Mouse (Mus musculus) bone marrow, adult 2 months (tissue): ENCODE measurements around the gene Gm960. TPM values are rescaled to one million over a fixed set of nuclear protein-coding genes. Genes with fewer than 3 reads are reported as not detected.

ENCODE experiments used
- H3K27ac ChIP-seq: fragments of 200-500 bp; 2 replicates; pipeline ENCODE4 v1.5.1; 2012; ENCODE audit warnings: low read depth, mild to moderate bottlenecking, control low read depth, inconsistent platforms, low read length; ENCODE audit not compliant: control insufficient read depth, poor library complexity, insufficient read depth
- H3K4me1 ChIP-seq: fragments of 200-500 bp; 2 replicates; pipeline ENCODE4 v1.6.1; 2011; ENCODE audit warnings: low read length; ENCODE audit not compliant: control insufficient read depth, insufficient read depth
- H3K4me3 ChIP-seq: fragments of 200-500 bp; replicated peaks from 2 replicates; pipeline ENCODE3; 2011; ENCODE audit warnings: mild to moderate bottlenecking, low read depth, low read length, control low read depth; ENCODE audit not compliant: control insufficient read depth
- CTCF ChIP-seq: fragments of 200-500 bp; IDR thresholded peaks from 2 replicates; pipeline ENCODE4 v1.5.1; 2011; ENCODE audit warnings: low read length, control low read depth; ENCODE audit not compliant: control insufficient read depth, insufficient read depth
- POLR2A ChIP-seq: fragments of 200-500 bp; IDR thresholded peaks from 2 replicates; pipeline ENCODE4 v1.6.1; 2011; ENCODE audit warnings: low read depth, mild to moderate bottlenecking, control low read depth, low read length, borderline replicate concordance; ENCODE audit not compliant: control insufficient read depth
- WGBS: fragments of 180-500 bp; shearing (Covaris S2); methylation state at CpG from one replicate; pipeline ENCODE4 v1.1.7; 2018; 5-methylcytosine and 5-hydroxymethylcytosine counted together
- polyA plus RNA-seq: library from polyadenylated mRNA; stranded (reverse); fragments of >200 nt; gene quantifications from 2 replicates; pipeline ENCODE4 v1.2.4, GENCODE M21; 2011; ENCODE audit warnings: low replicate concordance; ENCODE audit not compliant: missing spikeins, insufficient read depth, insufficient read length

Gm960 gene
- polyA plus RNA-seq, 1 experiment = not detected

GRCm38 (mm10) chr19:4718716-4719115 lies 20.2 kb upstream of the Gm960 start:
- H3K4me3 ChIP-seq = no peak overlapping the region
- no peak overlapping the region for H3K27ac ChIP-seq
- no peaks in the 10 kb centered on the region for H3K4me1 ChIP-seq
- TF ChIP-seq POLR2A = no peak
- no peak for TF ChIP-seq CTCF
- 19% methylated on average over 12 of the region's 12 CpGs for whole genome bisulfite sequencing

- no peaks in the 10 kb centered on the region for H3K4me1 ChIP-seq
- no peak for TF ChIP-seq CTCF
- TF ChIP-seq POLR2A = no peak
- no peak overlapping the region for H3K4me3 ChIP-seq
- no peak overlapping the region for H3K27ac ChIP-seq
- WGBS = 76% methylated on average over 2 of the region's 2 CpGs
Observed at GRCm38 (mm10) chr19:4717281-4717680, 18.8 kb upstream of the Gm960 start.

GRCm38 (mm10) chr19:4716756-4717155 lies 18.3 kb upstream of the Gm960 start:
- no peak overlapping the region for H3K4me3 ChIP-seq
- no peak overlapping the region for H3K27ac ChIP-seq
- H3K4me1 ChIP-seq = no peaks in the 10 kb centered on the region
- WGBS = 86% methylated on average over 14 of the region's 14 CpGs
- TF ChIP-seq POLR2A = no peak
- no peak for TF ChIP-seq CTCF

- H3K4me1 ChIP-seq = no peaks in the 10 kb centered on the region
- TF ChIP-seq POLR2A (no peak), CTCF (no peak)
- WGBS = 75% methylated on average over 3 of the region's 3 CpGs
- H3K27ac ChIP-seq = no peak overlapping the region
- H3K4me3 ChIP-seq = no peak overlapping the region
Observed at GRCm38 (mm10) chr19:4713886-4714285, 15.4 kb upstream of the Gm960 start.

GRCm38 (mm10) chr19:4712781-4713526 lies 14.5 kb upstream of the Gm960 start:
- H3K4me1 ChIP-seq = no peaks in the 10 kb centered on the region
- no peak overlapping the region for H3K4me3 ChIP-seq
- no peak overlapping the region for H3K27ac ChIP-seq
- TF ChIP-seq POLR2A = no peak
- no peak for TF ChIP-seq CTCF
- WGBS = 14% methylated on average over 13 of the region's 13 CpGs

GRCm38 (mm10) chr19:4712156-4712780 lies 13.8 kb upstream of the Gm960 start:
- Histone ChIP-seq H3K27ac (no peak overlapping the region), H3K4me3 (no peak overlapping the region), H3K4me1 (no peaks in the 10 kb centered on the region)
- TF ChIP-seq CTCF (no peak), POLR2A (no peak)
- WGBS = 2% methylated on average over 60 of the region's 60 CpGs

- no peak for TF ChIP-seq CTCF
- no peak for TF ChIP-seq POLR2A
- H3K4me3 ChIP-seq = no peak overlapping the region
- 3% methylated on average over 61 of the region's 65 CpGs for WGBS
- no peak overlapping the region; the same call in 1 of the 2 replicates for H3K27ac ChIP-seq
- no peaks in the 10 kb centered on the region for H3K4me1 ChIP-seq
Observed at GRCm38 (mm10) chr19:4711601-4712155, 13.2 kb upstream of the Gm960 start.

- Histone ChIP-seq H3K27ac (no peak within 1 kb of the TSS; the same call in 1 of the 2 replicates), H3K4me1 (no peaks in the 10 kb centered on the region), H3K4me3 (no peak within 1 kb of the TSS)
- WGBS = 43% methylated on average over 13 of the region's 13 CpGs
- TF ChIP-seq CTCF (no peak), POLR2A (no peak)
Observed at GRCm38 (mm10) chr19:4711098-4711600, 12.7 kb upstream of the Gm960 start, which contains the start of gene Sptbn2. Gene Sptbn2 (plus strand): TSS chr19:4711167.
